Mouse (Mus musculus) gastrocnemius, adult 2 months (tissue): ENCODE data around the gene Lce1m. TPM values are rescaled to one million over a fixed set of nuclear protein-coding genes. Genes with fewer than 3 reads are reported as not detected.
A peak's percentile ranks its signal among the peaks of the same experiment; 100 is the strongest.

ENCODE experiments used
- DNase-seq: peaks from one replicate; pipeline ENCODE4 v3.0.0; 2022
- H3K27ac ChIP-seq: fragments of 200-600 bp; 2 replicates; pipeline ENCODE4 v1.8.1; 2022; ENCODE audit warnings: mild to moderate bottlenecking
- H3K4me3 ChIP-seq: fragments of 200-600 bp; 2 replicates; pipeline ENCODE4 v1.8.1; 2022; ENCODE audit warnings: mild to moderate bottlenecking, moderate library complexity
- CTCF ChIP-seq: fragments of 200-600 bp; IDR thresholded peaks from 2 replicates; pipeline ENCODE4 v1.8.1; 2022; ENCODE audit warnings: antibody characterized with exemption, mild to moderate bottlenecking, moderate library complexity
- intact Hi-C: fragments of 180-260 bp; cut with DNase I; formaldehyde crosslinking; loops from one replicate; pipeline ENCODE4 v1.15.1; 2025
- total RNA-seq, 2 experiments: library from RNA; stranded (reverse); gene quantifications; 2 replicates each; pipeline ENCODE4 v1.2.3; 2021

Lce1m gene
- total RNA-seq, 2 experiments from 2014 or later, result not detected

DNA sequence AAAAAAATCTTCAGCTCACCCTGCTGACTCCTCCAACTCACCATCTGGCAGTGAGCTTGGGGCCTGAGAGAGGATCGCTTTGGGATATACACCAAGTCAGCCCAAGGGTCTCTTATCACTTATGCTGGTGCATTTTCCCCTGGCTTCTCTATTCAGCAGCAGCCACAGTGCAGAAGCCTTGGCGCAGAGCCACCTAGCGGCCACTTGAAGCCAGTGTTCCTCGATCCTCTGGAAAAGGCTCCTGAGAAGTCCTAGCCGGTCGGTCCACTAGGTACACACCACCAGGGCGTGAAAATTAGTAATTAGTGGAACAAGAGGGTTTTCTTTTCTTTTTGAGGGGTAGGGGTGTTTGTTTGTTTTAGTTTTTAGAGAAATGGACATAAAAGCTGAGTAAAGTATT is 20.2 kb downstream of the Lce1m start:
- H3K27ac ChIP-seq, result no peak overlapping the region
- peak; percentile 69 for DNase-seq
- peak; percentile 69 for TF ChIP-seq CTCF
- no peak overlapping the region for H3K4me3 ChIP-seq
- intact Hi-C loops, result no loop called here

DNA sequence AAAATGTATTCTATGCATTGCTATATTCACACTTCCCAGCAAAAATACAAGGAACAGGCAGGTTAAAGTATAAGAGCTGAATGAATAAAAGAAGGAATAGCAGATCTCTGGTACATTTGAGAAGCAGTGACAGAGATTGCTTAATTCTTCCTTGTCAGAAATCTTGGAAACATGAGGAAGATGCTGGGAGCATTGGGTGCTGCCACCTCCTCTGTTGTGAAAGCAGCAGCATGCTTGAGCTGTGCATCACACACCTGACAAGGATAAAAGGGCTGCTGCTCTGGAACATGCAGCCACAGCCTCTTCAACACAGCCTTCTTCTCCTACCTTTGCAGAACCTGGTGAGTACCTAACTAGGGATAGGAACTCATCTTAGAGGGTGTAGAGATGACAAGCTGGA is 26.9 kb downstream of the Lce1m start, which contains the start of gene Lce3f:
Gene Lce3f, plus strand, starts transcription at position 301 of the 400 bp plus-strand sequence.
- no peak for TF ChIP-seq CTCF
- Histone ChIP-seq H3K4me3 (no peak within 1 kb of the TSS), H3K27ac (no peak within 1 kb of the TSS)
- intact Hi-C loops, result no loop called here
- DNase-seq, result no peak

- Histone ChIP-seq H3K27ac (no peak overlapping the region), H3K4me3 (no peak overlapping the region)
- TF ChIP-seq CTCF, result no peak
- DNase-seq, result no peak
- intact Hi-C loops, result no loop called here
Observed at GRCm38 (mm10) chr3:92978484-92978883, 40.4 kb downstream of the Lce1m start.

Other genes starting within 250 kb of the Lce1m start
- gene Lce1i, start 240.2 kb downstream of the Lce1m start, total RNA-seq, result not detected
- not detected for gene Lce1j, start 228.5 kb downstream of the Lce1m start, total RNA-seq
- not detected for gene Lce1k, start 211.2 kb downstream of the Lce1m start, total RNA-seq
- not detected for gene Kprp, start 191.8 kb downstream of the Lce1m start, total RNA-seq
- gene Lce1l, start 167.8 kb downstream of the Lce1m start, total RNA-seq, result not detected
- not detected for gene 2310050C09Rik, start 148.8 kb downstream of the Lce1m start, total RNA-seq
- gene Lce3a, start 92.8 kb downstream of the Lce1m start, total RNA-seq, result not detected
- not detected for gene Lce3b, start 86.1 kb downstream of the Lce1m start, total RNA-seq
- not detected for gene Lce3c, start 74.6 kb downstream of the Lce1m start, total RNA-seq
- not detected for gene Lce3d, start 61.7 kb downstream of the Lce1m start, total RNA-seq
- not detected for gene Lce3e, start 52.0 kb downstream of the Lce1m start, total RNA-seq
- gene Lce3f, start 26.8 kb downstream of the Lce1m start, total RNA-seq, result not detected
- not detected for gene Crct1, start 3.4 kb downstream of the Lce1m start, total RNA-seq
- gene Gm4858, start 49.8 kb upstream of the Lce1m start, total RNA-seq, result not detected
- gene Crnn, start 125.7 kb upstream of the Lce1m start, total RNA-seq, result not detected
- gene Flg2, start 178.2 kb upstream of the Lce1m start, total RNA-seq, result not detected